Mouse (Mus musculus) activated CD4-positive, CD25-positive, alpha-beta regulatory T cell, adult 4 months (primary cell): ENCODE results near the gene Ell2. TPM values are rescaled to one million over a fixed set of nuclear protein-coding genes. Genes with fewer than 3 reads are reported as not detected.

Experiments used
- ATAC-seq: one replicate; pipeline ENCODE4 v1.8.0; 2017
- polyA plus RNA-seq, 2 experiments: library from polyadenylated mRNA; unstranded; fragments of 100-300 nt; shearing (Covaris generic); gene quantifications; one replicate each; pipeline ENCODE4 v1.2.1; 2017

The Ell2 gene
- polyA plus RNA-seq, 2 experiments from 2014 or later = 3.1 to 4.5 TPM

- no peak for ATAC-seq
These were observed 111.9 kb downstream of the Ell2 start for GRCm38 (mm10) chr13:75818486-75818885.

- ATAC-seq = no peak
These were observed 112.6 kb downstream of the Ell2 start for GRCm38 (mm10) chr13:75818945-75819706.

GRCm38 (mm10) chr13:75819898-75820297, 113.3 kb downstream of the Ell2 start:
- ATAC-seq = no peak

Other genes with a start within 250 kb of the Ell2 start
- gene Glrx, start 133.1 kb downstream of the Ell2 start, polyA plus RNA-seq = 100 to 1,000 TPM; 318 to 351 TPM
- not detected for gene Rhobtb3, start 237.2 kb downstream of the Ell2 start, polyA plus RNA-seq